In the genomic region with DNA sequence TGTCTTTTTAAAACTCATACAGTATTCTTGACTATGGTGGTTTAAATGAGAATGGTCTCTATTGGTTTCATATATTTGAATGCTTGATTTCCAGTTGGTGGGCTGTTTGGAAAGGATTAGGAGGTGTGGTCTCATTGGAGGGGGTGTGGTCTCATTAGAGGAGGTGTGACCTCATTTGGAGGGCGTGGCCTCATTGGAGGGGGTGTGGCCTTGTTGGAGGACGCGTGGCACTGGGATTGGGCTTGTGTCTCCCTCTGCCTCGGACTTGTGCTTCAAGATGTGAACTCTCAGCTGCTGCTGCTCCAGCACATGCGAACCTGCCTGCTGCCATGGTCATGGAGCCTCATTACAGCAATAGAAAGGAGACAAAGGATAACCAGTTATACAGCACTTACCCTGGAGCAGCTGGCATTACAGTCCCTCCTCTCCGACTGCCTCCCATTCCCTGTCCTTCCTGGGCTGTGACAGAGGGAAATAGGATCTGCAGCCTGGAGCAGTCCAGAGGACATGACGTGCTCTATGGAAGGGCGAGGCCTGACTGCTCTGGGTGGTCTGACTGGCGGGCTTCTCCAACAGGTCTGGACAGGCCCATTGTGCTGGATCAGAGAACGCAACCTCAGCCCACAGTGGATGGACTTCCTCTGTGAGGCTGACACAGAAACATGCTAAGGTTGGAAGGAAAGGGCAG, we compare ENCODE assay signal across 13 mouse cellular contexts. TPM values are rescaled to one million over a fixed set of nuclear protein-coding genes. Genes with fewer than 3 reads are reported as not detected.
DNase-seq lines count a peak whose midpoint lies in the region; ATAC-seq lines count a peak whose summit lies in the region.
"Had no signal": no experiment of that assay in that cellular context is flagged by ENCODE, and none has a peak within 500 bp of the region (broad histone marks: within the 10 kb centered on the region; RNA-seq: fewer than 3 reads in every experiment).

No protein-coding gene starts in this region.

- H3K4me3 ChIP-seq in hindbrain, embryonic 14.5 days (replicated peaks; ENCODE audit: low read length), result no peak overlapping the region
- no peak overlapping the region for H3K4me3 ChIP-seq in hindbrain, embryonic 12.5 days
- H3K4me3 ChIP-seq in midbrain, embryonic 11.5 days (ENCODE audit: low read depth, low read length), result no peak overlapping the region
- no peak overlapping the region for H3K4me3 ChIP-seq in midbrain, embryonic 10.5 days
- H3K4me3 ChIP-seq: embryonic facial prominence, embryonic 13.5 days; neural tube, embryonic 13.5 days had no signal

- peak; percentile 42 for DNase-seq in adrenal gland, postnatal 14 days
- no peak for DNase-seq in adrenal gland, postnatal 25 days
- no peak for DNase-seq in hindbrain, embryonic 14.5 days (ENCODE audit: low spot score)
- peak; percentile 72 for DNase-seq in midbrain, embryonic 11.5 days (ENCODE audit: low spot score, missing footprints)
- DNase-seq in midbrain, embryonic 10.5 days (ENCODE audit: low spot score), result no peak
- DNase-seq in induced T-regulatory cell, adult 2 months (ENCODE audit: low read depth), result peak; percentile 52
- no peak for DNase-seq in c-Kit-positive CD71-positive TER-119-positive erythroid progenitor cells, embryonic 14.5 days (ENCODE audit: low spot score)
- DNase-seq: cerebellum, adult 9-10 months; kidney, adult 18-20 months; lung, adult 2 months had no signal

- WGBS in hindbrain, embryonic 14.5 days, result 70% methylated on average over 10 of the region's 10 CpGs
- WGBS in hindbrain, embryonic 12.5 days, result 71% methylated on average over 10 of the region's 10 CpGs
- 67% methylated on average over 10 of the region's 10 CpGs for WGBS in midbrain, embryonic 11.5 days
- 63% methylated on average over 10 of the region's 10 CpGs for WGBS in midbrain, embryonic 10.5 days

- no peak overlapping the region for H3K27ac ChIP-seq in hindbrain, embryonic 14.5 days
- H3K27ac ChIP-seq in hindbrain, embryonic 12.5 days, result no peak overlapping the region
- H3K27ac ChIP-seq in midbrain, embryonic 11.5 days (ENCODE audit: low read depth, low read length), result no peak overlapping the region
- H3K27ac ChIP-seq in midbrain, embryonic 10.5 days (replicated peaks), result no peak overlapping the region
- H3K27ac ChIP-seq: embryonic facial prominence, embryonic 13.5 days; neural tube, embryonic 13.5 days had no signal

- peaks cover 78% of the 10 kb centered on the region for H3K36me3 ChIP-seq in hindbrain, embryonic 14.5 days (replicated peaks; ENCODE audit: control insufficient read depth, insufficient read depth)
- peaks cover 47% of the 10 kb centered on the region for H3K36me3 ChIP-seq in hindbrain, embryonic 12.5 days
- no peaks in the 10 kb centered on the region for H3K36me3 ChIP-seq in midbrain, embryonic 11.5 days (ENCODE audit: control insufficient read depth, insufficient read depth, low read length)
- peaks cover 41% of the 10 kb centered on the region for H3K36me3 ChIP-seq in midbrain, embryonic 10.5 days

- H3K9me3 ChIP-seq in hindbrain, embryonic 14.5 days (ENCODE audit: control insufficient read depth, low read length), result no peaks in the 10 kb centered on the region
- no peaks in the 10 kb centered on the region for H3K9me3 ChIP-seq in hindbrain, embryonic 12.5 days (replicated peaks)
- H3K9me3 ChIP-seq in midbrain, embryonic 11.5 days (ENCODE audit: control insufficient read depth, low read length), result no peaks in the 10 kb centered on the region
- H3K9me3 ChIP-seq in midbrain, embryonic 10.5 days (replicated peaks), result no peaks in the 10 kb centered on the region
- H3K9me3 ChIP-seq: embryonic facial prominence, embryonic 13.5 days; neural tube, embryonic 13.5 days had no signal

- no peak overlapping the region for H3K4me2 ChIP-seq in hindbrain, embryonic 14.5 days (replicated peaks)
- no peak overlapping the region for H3K4me2 ChIP-seq in hindbrain, embryonic 12.5 days (replicated peaks)
- no peak overlapping the region for H3K4me2 ChIP-seq in midbrain, embryonic 11.5 days
- H3K4me2 ChIP-seq: embryonic facial prominence, embryonic 13.5 days; neural tube, embryonic 13.5 days had no signal

- no peaks in the 10 kb centered on the region for H3K27me3 ChIP-seq in hindbrain, embryonic 14.5 days (ENCODE audit: control insufficient read depth, insufficient read depth, low read length)
- H3K27me3 ChIP-seq in hindbrain, embryonic 12.5 days, result no peaks in the 10 kb centered on the region
- H3K27me3 ChIP-seq in midbrain, embryonic 11.5 days (ENCODE audit: control insufficient read depth, insufficient read depth, low read length), result no peaks in the 10 kb centered on the region
- no peaks in the 10 kb centered on the region for H3K27me3 ChIP-seq in midbrain, embryonic 10.5 days (ENCODE audit: low read depth, poor library complexity, severe bottlenecking)
- H3K27me3 ChIP-seq: embryonic facial prominence, embryonic 13.5 days; neural tube, embryonic 13.5 days had no signal

- H3K9ac ChIP-seq in hindbrain, embryonic 14.5 days, result no peak overlapping the region
- H3K9ac ChIP-seq in hindbrain, embryonic 12.5 days, result no peak overlapping the region
- H3K9ac ChIP-seq in midbrain, embryonic 11.5 days (ENCODE audit: low read length), result no peak overlapping the region
- H3K9ac ChIP-seq: embryonic facial prominence, embryonic 13.5 days; neural tube, embryonic 13.5 days had no signal

- peak; percentile 39; the same call in 1 of the 2 replicates for ATAC-seq in hindbrain, embryonic 14.5 days (ENCODE audit: low FRiP score)
- ATAC-seq in hindbrain, embryonic 12.5 days (ENCODE audit: low FRiP score), result no peak
- ATAC-seq in midbrain, embryonic 11.5 days (ENCODE audit: low FRiP score), result no peak

- no peaks in the 10 kb centered on the region for H3K4me1 ChIP-seq in hindbrain, embryonic 14.5 days (replicated peaks; ENCODE audit: control insufficient read depth, insufficient read depth, low read length)
- H3K4me1 ChIP-seq in hindbrain, embryonic 12.5 days, result no peaks in the 10 kb centered on the region
- no peaks in the 10 kb centered on the region for H3K4me1 ChIP-seq in midbrain, embryonic 11.5 days (ENCODE audit: control insufficient read depth, insufficient read depth, low read length)
- no peaks in the 10 kb centered on the region for H3K4me1 ChIP-seq in midbrain, embryonic 10.5 days

RNA-seq across cellular contexts. Expression of a gene that starts 28.2 kb away (rescaled TPM):
- total RNA-seq in adrenal gland, postnatal 14 days (2021), result 6.0 and 9.1 TPM in 2 replicates
- 3.2 and 4.5 TPM in 2 replicates for total RNA-seq in adrenal gland, postnatal 25 days (2021)
- polyA plus RNA-seq in hindbrain, embryonic 14.5 days (2014; fragmentation: Nextera tagmentation; extraction: Ambion mirVana), result 63.9 and 76.4 TPM in 2 replicates
- polyA plus RNA-seq in hindbrain, embryonic 12.5 days (2016; fragmentation: Nextera tagmentation; extraction: Ambion mirVana), result 58.7 and 60.2 TPM in 2 replicates
- 26.6 and 27.9 TPM in 2 replicates for polyA plus RNA-seq in midbrain, embryonic 11.5 days (2014; fragmentation: Nextera tagmentation; extraction: Ambion mirVana)
- 21.6 and 33.2 TPM in 2 replicates for polyA plus RNA-seq in midbrain, embryonic 10.5 days (2016; fragmentation: Nextera tagmentation; extraction: Ambion mirVana)

Comparison
In these comparisons a context has a peak if more than half of its experiments do, and no peak if none do; other contexts are left out.
1. DNase-seq: peak in adrenal gland, postnatal 14 days (single experiment), midbrain, embryonic 11.5 days (single experiment) and induced T-regulatory cell, adult 2 months (single experiment); none in adrenal gland, postnatal 25 days (single experiment), hindbrain, embryonic 14.5 days (single experiment), midbrain, embryonic 10.5 days (single experiment) and c-Kit-positive CD71-positive TER-119-positive erythroid progenitor cells, embryonic 14.5 days (single experiment).